Mouse (Mus musculus) forebrain, embryonic 16.5 days (tissue): ENCODE measurements around the gene Trio. TPM values are rescaled to one million over a fixed set of nuclear protein-coding genes. Genes with fewer than 3 reads are reported as not detected.

Experiments
- ATAC-seq: fragments of 200-750 bp; cut with Nextera tagmentation; 2 replicates; pipeline ENCODE4 v1.8.0; 2017; ENCODE audit warnings: mild to moderate bottlenecking, moderate library complexity
- H3K27ac ChIP-seq: fragments of 300-500 bp; sonication (generic); 2 replicates; pipeline ENCODE4 v1.5.1; 2014; ENCODE audit warnings: low read length, control low read depth
- H3K27me3 ChIP-seq: fragments of 300-500 bp; sonication (generic); replicated peaks from 2 replicates; pipeline ENCODE4 v1.6.1; 2014; ENCODE audit warnings: low read length; ENCODE audit not compliant: control insufficient read depth, insufficient read depth
- H3K36me3 ChIP-seq: fragments of 300-500 bp; sonication (generic); 2 replicates; pipeline ENCODE4 v1.6.1; 2014; ENCODE audit not compliant: control insufficient read depth, insufficient read depth
- H3K4me1 ChIP-seq: fragments of 300-500 bp; sonication (generic); replicated peaks from 2 replicates; pipeline ENCODE4 v1.6.1; 2014; ENCODE audit warnings: low read length; ENCODE audit not compliant: control insufficient read depth, insufficient read depth
- H3K4me2 ChIP-seq: fragments of 300-500 bp; sonication (generic); 2 replicates; pipeline ENCODE4 v1.6.1; 2014; ENCODE audit warnings: mild to moderate bottlenecking, low read length, control low read depth
- H3K4me3 ChIP-seq: fragments of 300-500 bp; sonication (generic); replicated peaks from 2 replicates; pipeline ENCODE4 v1.5.1; 2014; ENCODE audit warnings: mild to moderate bottlenecking, low read length, control low read depth
- H3K9ac ChIP-seq: fragments of 300-500 bp; sonication (generic); replicated peaks from 2 replicates; pipeline ENCODE4 v1.6.1; 2014; ENCODE audit warnings: low read depth, low read length, control low read depth
- H3K9me3 ChIP-seq: fragments of 300-500 bp; sonication (generic); 2 replicates; pipeline ENCODE4 v1.6.1; 2016; ENCODE audit warnings: low read length; ENCODE audit not compliant: control insufficient read depth
- WGBS: fragments of 180-500 bp; shearing (Covaris S2); extraction: QIAGEN DNeasy Blood & Tissue Kit; methylation state at CpG from one replicate; pipeline ENCODE4 v1.1.7; 2014; 5-methylcytosine and 5-hydroxymethylcytosine counted together
- polyA plus RNA-seq: library from polyadenylated mRNA; unstranded; fragments of >200 nt; fragmentation: Nextera tagmentation; extraction: Ambion mirVana; gene quantifications from 2 replicates; pipeline ENCODE4 v1.2.1, GENCODE M21; 2015

Gene Trio
- polyA plus RNA-seq, 1 experiment from 2014 or later, result 42.6 TPM

- Histone ChIP-seq H3K9me3 (no peaks in the 10 kb centered on the region), H3K36me3 (no peaks in the 10 kb centered on the region), H3K4me1 (no peaks in the 10 kb centered on the region), H3K4me2 (no peak overlapping the region), H3K9ac (no peak overlapping the region), H3K27ac (no peak overlapping the region), H3K4me3 (no peak overlapping the region), H3K27me3 (no peaks in the 10 kb centered on the region)
- 87% methylated on average over 7 of the region's 7 CpGs for WGBS
- ATAC-seq, result no peak
Observed at GRCm38 (mm10) chr15:27708968-27709612, 316.6 kb downstream of the Trio start.

GRCm38 (mm10) chr15:27708499-27708898, 317.1 kb downstream of the Trio start:
- no peak overlapping the region for H3K9ac ChIP-seq

GRCm38 (mm10) chr15:27702972-27703313, 322.7 kb downstream of the Trio start:
- no peak overlapping the region for H3K4me3 ChIP-seq
- H3K9ac ChIP-seq, result no peak overlapping the region
- no peak overlapping the region for H3K4me2 ChIP-seq
- H3K36me3 ChIP-seq, result no peaks in the 10 kb centered on the region
- no peaks in the 10 kb centered on the region for H3K27me3 ChIP-seq
- WGBS, result no CpG with 5 or more reads among the region's 1 CpGs
- no peak overlapping the region for H3K27ac ChIP-seq
- H3K4me1 ChIP-seq, result 0 out of 2 replicates have a peak, but pooled peaks cover 5% of the 10 kb centered on the region
- ATAC-seq, result no peak
- H3K9me3 ChIP-seq, result no peaks in the 10 kb centered on the region

More at GRCm38 (mm10) chr15:27708499-27708898, 317.1 kb downstream of the Trio start:
- ATAC-seq, result no peak
- Histone ChIP-seq H3K4me2 (no peak overlapping the region), H3K4me3 (no peak overlapping the region), H3K27ac (no peak overlapping the region), H3K36me3 (no peaks in the 10 kb centered on the region), H3K4me1 (no peaks in the 10 kb centered on the region), H3K27me3 (no peaks in the 10 kb centered on the region), H3K9me3 (no peaks in the 10 kb centered on the region)
- WGBS, result 79% methylated on average over 3 of the region's 3 CpGs

GRCm38 (mm10) chr15:27702031-27702971, 323.3 kb downstream of the Trio start:
- ATAC-seq, result 0 out of 2 replicates have a peak, but pooled peaks have one; percentile 47
- H3K9ac ChIP-seq, result no peak overlapping the region
- no peak overlapping the region for H3K4me3 ChIP-seq
- no peak overlapping the region for H3K27ac ChIP-seq
- H3K36me3 ChIP-seq, result no peaks in the 10 kb centered on the region
- 0 out of 2 replicates have a peak, but pooled peaks cover 5% of the 10 kb centered on the region for H3K4me1 ChIP-seq
- no peaks in the 10 kb centered on the region for H3K9me3 ChIP-seq
- H3K4me2 ChIP-seq, result no peak overlapping the region
- H3K27me3 ChIP-seq, result no peaks in the 10 kb centered on the region
- WGBS, result 36% methylated on average over 11 of the region's 11 CpGs

GRCm38 (mm10) chr15:27697632-27698031, 328.0 kb downstream of the Trio start:
- no peaks in the 10 kb centered on the region for H3K9me3 ChIP-seq
- H3K27ac ChIP-seq, result no peak overlapping the region
- no peaks in the 10 kb centered on the region for H3K36me3 ChIP-seq
- no peak overlapping the region for H3K4me3 ChIP-seq
- no peak overlapping the region for H3K9ac ChIP-seq
- 0 out of 2 replicates have a peak, but pooled peaks cover 2% of the 10 kb centered on the region for H3K4me1 ChIP-seq
- no peak overlapping the region for H3K4me2 ChIP-seq
- no peak for ATAC-seq
- H3K27me3 ChIP-seq, result no peaks in the 10 kb centered on the region
- 94% methylated on average over 5 of the region's 5 CpGs for WGBS

GRCm38 (mm10) chr15:27693235-27693634, 332.4 kb downstream of the Trio start:
- H3K27ac ChIP-seq, result no peak overlapping the region
- no peaks in the 10 kb centered on the region for H3K36me3 ChIP-seq
- no peak overlapping the region for H3K4me2 ChIP-seq
- 93% methylated on average over 10 of the region's 10 CpGs for WGBS
- H3K4me1 ChIP-seq, result no peaks in the 10 kb centered on the region
- no peaks in the 10 kb centered on the region for H3K27me3 ChIP-seq
- H3K9ac ChIP-seq, result no peak overlapping the region
- no peak overlapping the region for H3K4me3 ChIP-seq
- no peaks in the 10 kb centered on the region for H3K9me3 ChIP-seq
- ATAC-seq, result no peak

- H3K4me3 ChIP-seq, result no peak overlapping the region
- 63% methylated on average over 7 of the region's 7 CpGs for WGBS
- H3K9me3 ChIP-seq, result no peaks in the 10 kb centered on the region
- H3K4me2 ChIP-seq, result no peak overlapping the region
- H3K36me3 ChIP-seq, result no peaks in the 10 kb centered on the region
- H3K4me1 ChIP-seq, result no peaks in the 10 kb centered on the region
- no peak for ATAC-seq
- no peak overlapping the region for H3K9ac ChIP-seq
- no peak overlapping the region for H3K27ac ChIP-seq
- no peaks in the 10 kb centered on the region for H3K27me3 ChIP-seq
Observed at GRCm38 (mm10) chr15:27692161-27692560, 333.5 kb downstream of the Trio start.

- no peaks in the 10 kb centered on the region for H3K9me3 ChIP-seq
- no peaks in the 10 kb centered on the region for H3K36me3 ChIP-seq
- 86% methylated on average over 7 of the region's 7 CpGs for WGBS
- H3K9ac ChIP-seq, result no peak overlapping the region
- no peak overlapping the region for H3K27ac ChIP-seq
- no peaks in the 10 kb centered on the region for H3K27me3 ChIP-seq
- H3K4me2 ChIP-seq, result no peak overlapping the region
- no peak overlapping the region for H3K4me3 ChIP-seq
- no peaks in the 10 kb centered on the region for H3K4me1 ChIP-seq
- ATAC-seq, result no peak
Observed at GRCm38 (mm10) chr15:27691213-27691612, 334.4 kb downstream of the Trio start.

- Histone ChIP-seq H3K27ac (no peak overlapping the region), H3K4me1 (no peaks in the 10 kb centered on the region), H3K9ac (no peak overlapping the region), H3K36me3 (no peaks in the 10 kb centered on the region), H3K9me3 (no peaks in the 10 kb centered on the region), H3K27me3 (no peaks in the 10 kb centered on the region), H3K4me3 (no peak overlapping the region), H3K4me2 (no peak overlapping the region)
- no peak for ATAC-seq
- 89% methylated on average over 9 of the region's 9 CpGs for WGBS
Observed at GRCm38 (mm10) chr15:27688041-27688651, 337.5 kb downstream of the Trio start.
